Mouse (Mus musculus): ENCODE results near the gene Olfr1353. TPM values are rescaled to one million over a fixed set of nuclear protein-coding genes. Genes with fewer than 3 reads are reported as not detected.

The Olfr1353 gene
- polyA plus RNA-seq (2012; rRNA removed) = not detected in 2 replicates

DNA sequence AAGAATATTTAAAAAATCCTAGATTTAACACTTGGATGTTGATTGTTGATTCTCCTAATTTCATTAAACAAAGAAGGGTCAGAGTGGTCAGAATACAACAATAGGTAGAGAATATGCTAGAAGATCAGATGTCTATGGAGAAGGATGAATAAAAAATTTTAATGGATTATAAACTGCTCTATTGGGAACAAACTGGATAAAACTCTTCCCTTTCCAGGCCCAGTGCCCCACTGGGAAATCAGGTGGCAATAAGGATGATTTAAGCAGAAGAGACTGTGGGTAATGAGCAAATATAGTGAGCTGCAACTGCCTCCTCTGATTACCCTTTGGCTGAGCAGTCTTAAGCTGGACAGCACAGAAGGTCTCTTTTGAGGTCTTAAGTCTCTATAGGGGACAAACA, at the start of gene Olfr1353:
Olfr1353 (plus strand) TSS at position 301 of the 400 bp plus-strand sequence.

DNA sequence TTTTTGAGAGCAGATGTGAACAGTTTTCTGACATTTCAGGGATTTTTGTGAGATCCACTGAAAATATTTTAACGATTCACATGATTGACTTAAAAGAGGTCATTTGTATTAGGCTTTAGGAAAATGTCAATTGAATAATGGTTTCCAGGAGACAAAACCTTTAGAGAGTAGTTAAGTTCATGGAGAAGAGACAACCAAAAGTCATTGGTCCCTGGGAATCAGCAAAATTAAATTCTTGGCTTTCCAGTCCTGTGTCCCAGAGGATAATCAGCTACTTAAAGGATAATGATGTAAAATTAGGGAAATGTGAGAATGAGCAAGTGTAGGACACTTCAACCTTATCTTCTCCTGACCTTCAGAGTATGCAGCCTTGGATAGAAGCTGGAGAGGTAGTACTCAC, 12.8 kb upstream of the Olfr1353 start, which contains the start of gene Olfr8:
Olfr8 (plus strand) TSS at position 301 of the 400 bp plus-strand sequence.

DNA sequence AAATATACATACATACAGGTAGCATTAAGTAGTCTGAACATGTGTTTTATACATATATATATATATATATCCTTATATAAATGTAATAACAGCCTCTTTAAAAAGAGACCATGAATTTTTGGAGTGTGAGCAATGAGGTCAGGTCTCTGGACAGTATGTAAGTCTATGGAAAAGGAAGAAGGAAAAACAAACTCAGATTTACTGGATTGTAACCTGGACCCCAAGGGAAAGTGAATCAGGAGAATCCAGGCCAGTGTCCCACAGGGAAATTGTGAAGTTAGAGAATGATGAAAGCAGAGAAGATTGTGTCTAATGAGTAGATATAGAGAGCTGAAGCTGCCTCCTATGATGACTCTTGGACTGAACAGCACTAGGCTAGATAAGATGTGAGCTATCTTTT, 17.6 kb downstream of the Olfr1353 start, which contains the start of gene Olfr1352:
Olfr1352 (plus strand) TSS at position 301 of the 400 bp plus-strand sequence.

DNA sequence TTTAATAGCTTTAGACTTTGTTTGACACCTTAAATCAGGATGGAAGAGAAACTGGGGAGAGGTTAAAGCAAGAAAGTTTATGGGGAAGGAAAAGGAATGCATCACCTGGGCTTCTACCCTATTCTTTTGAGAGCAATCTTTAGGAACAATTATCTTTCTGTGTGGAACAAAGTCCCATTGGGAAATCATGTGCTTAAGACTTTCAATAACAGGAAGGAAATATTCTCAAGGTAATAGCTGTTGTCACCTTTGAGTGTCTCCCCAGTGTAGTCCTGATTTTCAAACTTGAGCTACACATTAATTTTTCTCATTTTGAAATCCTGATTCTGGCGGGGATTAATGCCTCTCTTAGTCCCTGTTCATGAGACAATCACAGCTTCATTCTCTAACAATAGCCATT, 49.1 kb downstream of the Olfr1353 start, which contains the start of gene Olfr1351:
Olfr1351 (plus strand) TSS at position 301 of the 400 bp plus-strand sequence.

Other genes with a start within 250 kb of the Olfr1353 start
- gene Casp14, start 245.0 kb upstream of the Olfr1353 start, polyA plus RNA-seq (2012; rRNA removed) = 4.7 and 5.8 TPM in 2 replicates
- not detected in 2 replicates for gene Ccdc105, start 210.2 kb upstream of the Olfr1353 start, polyA plus RNA-seq (2012; rRNA removed)
- gene Slc1a6, start 182.8 kb upstream of the Olfr1353 start, polyA plus RNA-seq (2012; rRNA removed) = 0.19 and 0.45 TPM in 2 replicates
- gene Olfr1356, start 111.1 kb upstream of the Olfr1353 start, polyA plus RNA-seq (2012; rRNA removed) = not detected in 2 replicates
- gene Olfr1355, start 87.8 kb upstream of the Olfr1353 start, polyA plus RNA-seq (2012; rRNA removed) = not detected in 2 replicates
- not detected in 2 replicates for gene Olfr1354, start 50.1 kb upstream of the Olfr1353 start, polyA plus RNA-seq (2012; rRNA removed)
- not detected in 2 replicates for gene Olfr8, start 12.7 kb upstream of the Olfr1353 start, polyA plus RNA-seq (2012; rRNA removed)
- not detected in 2 replicates for gene Olfr1352, start 17.7 kb downstream of the Olfr1353 start, polyA plus RNA-seq (2012; rRNA removed)
- not detected in 2 replicates for gene Olfr1351, start 49.2 kb downstream of the Olfr1353 start, polyA plus RNA-seq (2012; rRNA removed)
- gene Olfr57, start 65.4 kb downstream of the Olfr1353 start, polyA plus RNA-seq (2012; rRNA removed) = not detected in 2 replicates
- 0.11 and 0.47 TPM in 2 replicates for gene 2610008E11Rik, start 134.3 kb downstream of the Olfr1353 start, polyA plus RNA-seq (2012; rRNA removed)
- not detected in 2 replicates for gene Vmn2r80, start 185.5 kb downstream of the Olfr1353 start, polyA plus RNA-seq (2012; rRNA removed)